ENCODE assay signal across 1 mouse cellular context in the genomic region with DNA sequence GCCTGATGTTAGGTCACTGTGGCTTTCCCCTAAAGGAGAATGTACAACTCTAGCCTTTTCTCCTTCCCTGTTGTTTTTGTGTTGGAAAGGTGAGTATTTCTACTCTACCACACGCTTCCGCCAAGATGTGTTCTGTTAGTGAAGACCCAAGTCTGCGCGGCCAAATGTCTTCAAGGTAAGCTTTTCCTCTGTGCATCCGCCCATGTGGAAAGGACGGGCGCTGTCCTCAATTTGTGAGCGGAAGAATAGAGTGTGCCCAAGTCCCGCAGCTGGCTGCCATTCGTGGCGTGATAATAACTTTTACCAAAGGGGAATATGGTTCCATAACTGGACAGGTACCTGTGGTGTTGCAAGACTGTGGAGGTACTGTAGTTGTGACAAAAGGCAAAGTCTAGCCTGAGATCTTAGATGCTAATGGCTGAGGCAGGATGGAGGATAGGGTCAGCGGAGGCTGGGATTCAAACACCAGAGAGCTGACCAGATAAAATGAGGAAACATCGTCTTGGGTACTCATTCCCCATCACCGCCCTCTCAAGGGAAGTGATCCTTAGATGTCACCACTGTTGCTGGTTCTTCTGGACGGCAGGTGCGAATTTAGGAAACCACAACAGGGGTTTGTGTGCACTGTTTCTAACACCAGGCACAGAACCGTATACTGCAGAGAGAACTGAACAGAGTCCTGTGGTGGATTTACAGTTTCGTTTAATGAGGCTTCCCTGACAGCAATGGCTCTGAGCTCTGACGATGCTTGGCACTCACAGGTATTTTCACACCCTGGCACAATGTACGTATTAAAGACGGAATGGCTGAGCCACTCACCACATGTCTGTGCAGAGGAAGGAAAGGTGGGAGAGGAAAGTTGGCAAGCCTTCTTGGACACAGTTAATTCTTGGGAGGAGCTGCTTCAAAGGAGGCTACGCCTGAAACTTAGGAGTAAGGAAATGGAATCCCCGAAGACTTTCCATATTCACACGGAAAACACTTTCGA.
TF ChIP-seq lines count a peak whose summit lies in the region.

No protein-coding gene starts in this region.

TF ChIP-seq in CH12.LX, 34 proteins besides CTCF, POLR2A, EP300 and RAD21 (continued from another document):
- TF ChIP-seq CHD2 (IDR thresholded peaks at IDR 0.05; ENCODE audit: low read length): no peak
